Mouse (Mus musculus): ENCODE data around the gene Nsf. TPM values are rescaled to one million over a fixed set of nuclear protein-coding genes. Genes with fewer than 3 reads are reported as not detected.

Nsf gene
- polyA plus RNA-seq, 1 experiment, result 10.3 TPM

DNA sequence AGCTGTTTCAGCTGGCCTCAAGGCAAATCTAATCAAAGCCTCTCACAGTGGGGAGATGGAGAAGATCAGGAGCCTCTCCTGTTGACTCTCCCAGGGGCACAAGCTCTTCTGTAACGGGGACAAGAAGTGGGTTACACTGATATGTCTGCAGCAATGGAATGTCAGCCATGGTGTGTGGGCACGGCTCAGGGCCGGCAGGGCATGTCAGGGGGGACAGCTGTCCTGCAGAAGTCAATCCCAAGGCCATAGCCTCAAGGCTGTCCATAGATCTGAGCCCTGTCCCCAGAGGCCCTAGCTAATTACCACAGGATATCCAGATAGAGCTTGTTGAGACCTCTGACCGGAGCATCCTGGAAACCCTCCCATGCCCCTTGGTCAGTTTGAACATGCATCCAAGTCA lies 149.1 kb downstream of the Nsf start:
- Histone ChIP-seq H3K27ac (ENCODE audit: control insufficient read depth, insufficient read depth, low read depth, low read length) (no peak overlapping the region), H3K27me3 (ENCODE audit: control insufficient read depth, insufficient read depth, low read length) (no peaks in the 10 kb centered on the region; the same call in 1 of the 2 replicates), H3K4me3 (ENCODE audit: control insufficient read depth, low read depth, low read length) (no peak overlapping the region), H3K4me1 (ENCODE audit: control insufficient read depth, insufficient read depth, low read length) (peaks cover 5% of the 10 kb centered on the region), H3K36me3 (ENCODE audit: control insufficient read depth, insufficient read depth, low read length) (no peaks in the 10 kb centered on the region)
- TF ChIP-seq POLR2A (IDR thresholded peaks at IDR 0.05; ENCODE audit: control insufficient read depth, low read depth, low read length) (no peak), CTCF (IDR thresholded peaks at IDR 0.05; ENCODE audit: control insufficient read depth, insufficient read depth, insufficient replicate concordance, low read depth, low read length) (no peak)

DNA sequence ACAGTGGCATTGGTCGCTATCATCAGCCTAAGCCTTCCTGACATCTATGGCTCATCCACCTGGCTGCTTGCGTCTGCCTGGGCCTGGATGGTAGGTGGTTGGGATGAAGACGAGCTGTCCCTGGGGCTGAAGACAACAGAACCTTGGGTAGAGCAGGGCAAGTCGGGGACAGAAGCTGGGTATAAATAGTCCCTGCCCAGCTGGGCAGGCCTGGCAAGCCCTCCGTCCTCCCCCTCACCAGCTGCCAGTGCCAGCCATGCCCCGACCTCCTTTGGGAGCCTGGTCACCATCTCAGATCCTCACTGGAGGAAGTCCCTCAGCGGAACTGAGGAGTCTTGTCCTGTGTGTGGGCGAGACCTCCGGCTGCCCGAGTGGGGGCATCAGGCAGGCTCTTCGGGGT lies 149.7 kb downstream of the Nsf start:
- no peak overlapping the region for H3K27ac ChIP-seq (ENCODE audit: control insufficient read depth, insufficient read depth, low read depth, low read length)
- H3K4me3 ChIP-seq (ENCODE audit: control insufficient read depth, low read depth, low read length), result no peak overlapping the region
- H3K27me3 ChIP-seq (ENCODE audit: control insufficient read depth, insufficient read depth, low read length), result no peaks in the 10 kb centered on the region
- H3K36me3 ChIP-seq (ENCODE audit: control insufficient read depth, insufficient read depth, low read length), result no peaks in the 10 kb centered on the region
- H3K4me1 ChIP-seq (ENCODE audit: control insufficient read depth, insufficient read depth, low read length), result no peaks in the 10 kb centered on the region
- no peak for TF ChIP-seq POLR2A (IDR thresholded peaks at IDR 0.05; ENCODE audit: control insufficient read depth, low read depth, low read length)
- TF ChIP-seq CTCF (IDR thresholded peaks at IDR 0.05; ENCODE audit: control insufficient read depth, insufficient read depth, insufficient replicate concordance, low read depth, low read length), result no peak

DNA sequence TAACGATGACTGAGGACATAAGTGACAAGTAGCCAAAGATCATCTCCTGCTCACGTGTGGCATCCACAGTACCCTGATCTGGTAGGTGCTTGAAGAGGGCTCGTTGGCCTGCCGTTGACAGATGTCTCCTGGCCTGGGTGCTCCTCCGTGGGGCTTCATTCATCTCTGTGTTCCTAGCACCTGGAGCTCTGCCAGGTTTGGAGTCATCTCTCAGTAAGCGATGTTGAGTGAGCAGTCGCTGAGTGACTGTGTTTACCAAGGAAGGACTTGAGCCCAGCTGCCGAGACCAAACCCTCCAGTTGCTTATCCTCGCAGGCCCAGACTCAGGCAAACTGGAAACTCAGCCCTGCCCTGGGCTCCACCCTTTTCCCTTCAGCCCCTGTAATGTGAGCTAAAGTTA lies 152.7 kb downstream of the Nsf start:
- no peaks in the 10 kb centered on the region for H3K27me3 ChIP-seq (ENCODE audit: control insufficient read depth, insufficient read depth, low read length)
- no peaks in the 10 kb centered on the region for H3K36me3 ChIP-seq (ENCODE audit: control insufficient read depth, insufficient read depth, low read length)
- H3K4me1 ChIP-seq (ENCODE audit: control insufficient read depth, insufficient read depth, low read length), result no peaks in the 10 kb centered on the region
- no peak overlapping the region for H3K4me3 ChIP-seq (ENCODE audit: control insufficient read depth, low read depth, low read length)
- TF ChIP-seq POLR2A (IDR thresholded peaks at IDR 0.05; ENCODE audit: control insufficient read depth, low read depth, low read length) (no peak), CTCF (IDR thresholded peaks at IDR 0.05; ENCODE audit: control insufficient read depth, insufficient read depth, insufficient replicate concordance, low read depth, low read length) (no peak)
- no peak overlapping the region for H3K27ac ChIP-seq (ENCODE audit: control insufficient read depth, insufficient read depth, low read depth, low read length)

DNA sequence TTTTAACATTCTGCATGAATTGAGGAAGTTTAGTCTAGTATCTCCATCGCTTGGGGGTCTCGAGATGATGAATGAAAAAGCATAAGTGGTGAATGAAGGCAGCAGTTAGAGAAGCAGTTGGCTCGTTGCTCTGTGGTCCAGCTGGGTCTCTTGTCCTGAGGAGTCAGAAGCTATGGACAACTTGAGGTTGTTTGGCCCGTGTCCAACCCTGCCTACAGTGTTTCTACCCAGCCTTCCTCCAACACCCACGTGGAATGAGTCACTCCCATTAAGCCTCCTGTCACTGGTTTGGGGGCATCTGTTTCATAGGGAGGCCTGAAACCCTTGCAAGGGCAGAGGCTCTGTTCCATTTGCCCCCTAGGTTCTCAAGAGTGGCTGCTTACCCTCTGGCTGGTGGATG lies 163.9 kb downstream of the Nsf start:
- H3K4me1 ChIP-seq (ENCODE audit: control insufficient read depth, insufficient read depth, low read length), result no peaks in the 10 kb centered on the region
- no peak overlapping the region for H3K27ac ChIP-seq (ENCODE audit: control insufficient read depth, insufficient read depth, low read depth, low read length)
- H3K27me3 ChIP-seq (ENCODE audit: control insufficient read depth, insufficient read depth, low read length), result no peaks in the 10 kb centered on the region
- TF ChIP-seq POLR2A (IDR thresholded peaks at IDR 0.05; ENCODE audit: control insufficient read depth, low read depth, low read length) (no peak), CTCF (IDR thresholded peaks at IDR 0.05; ENCODE audit: control insufficient read depth, insufficient read depth, insufficient replicate concordance, low read depth, low read length) (no peak)
- no peak overlapping the region for H3K4me3 ChIP-seq (ENCODE audit: control insufficient read depth, low read depth, low read length)
- no peaks in the 10 kb centered on the region for H3K36me3 ChIP-seq (ENCODE audit: control insufficient read depth, insufficient read depth, low read length)

DNA sequence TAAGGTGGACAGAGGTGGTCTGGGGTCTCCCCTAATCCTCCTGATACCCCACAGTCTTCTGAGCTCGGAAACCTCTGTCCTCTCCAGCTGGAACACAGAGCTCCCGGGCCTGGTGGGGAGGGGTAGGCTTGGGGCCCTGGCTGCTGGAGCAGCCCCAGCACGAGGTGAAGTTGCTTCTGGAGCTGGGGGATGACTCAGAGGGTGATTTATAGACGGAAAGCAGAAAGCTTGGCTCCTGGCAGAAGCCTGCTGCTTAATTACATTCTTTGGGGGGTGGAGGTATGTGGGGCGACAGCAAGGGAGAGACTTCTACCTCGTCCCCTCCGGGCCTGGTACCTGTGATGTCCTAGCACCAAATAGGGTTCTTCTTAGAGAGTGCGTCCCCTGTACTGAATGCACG lies 173.7 kb downstream of the Nsf start:
- Histone ChIP-seq H3K27ac (ENCODE audit: control insufficient read depth, insufficient read depth, low read depth, low read length) (no peak overlapping the region), H3K4me1 (ENCODE audit: control insufficient read depth, insufficient read depth, low read length) (no peaks in the 10 kb centered on the region; the same call in 1 of the 2 replicates), H3K4me3 (ENCODE audit: control insufficient read depth, low read depth, low read length) (no peak overlapping the region), H3K36me3 (ENCODE audit: control insufficient read depth, insufficient read depth, low read length) (no peaks in the 10 kb centered on the region), H3K27me3 (ENCODE audit: control insufficient read depth, insufficient read depth, low read length) (no peaks in the 10 kb centered on the region)
- TF ChIP-seq POLR2A (IDR thresholded peaks at IDR 0.05; ENCODE audit: control insufficient read depth, low read depth, low read length), result no peak
- TF ChIP-seq CTCF (IDR thresholded peaks at IDR 0.05; ENCODE audit: control insufficient read depth, insufficient read depth, insufficient replicate concordance, low read depth, low read length), result no peak

DNA sequence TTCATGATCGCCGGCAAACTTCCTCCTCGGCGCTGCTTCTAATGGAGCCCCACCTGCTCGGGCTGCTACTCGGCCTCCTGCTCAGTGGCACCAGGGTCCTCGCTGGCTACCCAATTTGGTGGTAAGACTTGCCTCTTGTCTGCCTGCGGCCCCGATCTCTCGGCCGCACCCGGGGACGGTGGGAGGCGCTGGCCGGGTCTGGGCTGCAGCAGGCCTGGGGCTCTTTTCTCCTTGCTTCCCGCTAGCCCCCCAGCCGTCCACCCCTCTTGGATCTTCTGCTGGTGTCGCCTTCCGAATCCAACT lies 179.7 kb downstream of the Nsf start:
- Histone ChIP-seq H3K4me1 (ENCODE audit: control insufficient read depth, insufficient read depth, low read length) (peaks cover 9% of the 10 kb centered on the region), H3K27me3 (ENCODE audit: control insufficient read depth, insufficient read depth, low read length) (peaks cover 3% of the 10 kb centered on the region), H3K36me3 (ENCODE audit: control insufficient read depth, insufficient read depth, low read length) (no peaks in the 10 kb centered on the region), H3K27ac (ENCODE audit: control insufficient read depth, insufficient read depth, low read depth, low read length) (no peak overlapping the region), H3K4me3 (ENCODE audit: control insufficient read depth, low read depth, low read length) (peak overlapping the region; percentile 23)
- TF ChIP-seq CTCF (IDR thresholded peaks at IDR 0.05; ENCODE audit: control insufficient read depth, insufficient read depth, insufficient replicate concordance, low read depth, low read length) (no peak), POLR2A (IDR thresholded peaks at IDR 0.05; ENCODE audit: control insufficient read depth, low read depth, low read length) (no peak)

DNA sequence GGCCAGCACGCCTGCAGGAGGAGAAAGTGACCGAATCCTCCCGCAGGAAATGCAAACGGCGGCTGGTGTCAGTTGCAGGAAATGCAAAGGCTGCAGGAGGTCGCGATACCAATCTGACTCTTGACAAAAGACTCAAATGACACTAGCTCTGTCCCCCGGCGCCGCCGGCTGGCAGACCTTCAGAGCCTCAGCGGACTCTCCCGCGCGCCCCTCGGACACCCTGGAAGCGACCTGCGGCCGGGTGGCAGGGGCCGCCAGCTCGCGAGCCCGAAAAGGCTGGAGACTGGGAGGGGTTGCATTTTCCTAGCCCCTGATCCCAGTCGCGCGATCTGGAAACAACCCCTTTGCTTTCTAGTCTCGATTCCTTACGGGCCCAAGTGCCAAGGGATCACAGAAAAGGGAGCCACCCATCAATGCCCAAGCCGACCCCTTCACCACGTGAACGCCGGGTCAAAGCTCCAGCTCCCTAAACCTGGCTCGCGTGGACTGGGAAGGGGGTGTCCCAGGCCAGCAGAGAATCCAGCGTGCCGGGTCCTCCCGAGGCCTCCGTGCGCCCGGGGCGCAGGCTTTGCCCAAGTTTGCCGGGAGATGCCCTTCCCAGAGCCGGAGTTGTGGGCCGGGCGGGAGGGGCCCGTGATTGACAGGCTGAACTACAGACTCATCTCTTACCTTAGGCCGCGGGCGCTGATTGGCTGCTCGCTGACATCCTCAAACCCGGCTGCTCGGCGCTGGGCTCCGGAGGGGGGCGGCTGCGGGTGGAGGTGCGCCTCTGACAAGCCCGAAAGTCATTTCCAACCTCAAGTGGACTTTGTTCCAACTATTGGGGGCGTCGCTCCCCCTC lies 180.2 kb downstream of the Nsf start, which contains the start of gene Wnt3:
Wnt3 (plus strand) TSS at position 764 of the 841 bp plus-strand sequence.
- peaks cover 9% of the 10 kb centered on the region for H3K4me1 ChIP-seq (ENCODE audit: control insufficient read depth, insufficient read depth, low read length)
- H3K4me3 ChIP-seq (ENCODE audit: control insufficient read depth, low read depth, low read length), result peak within 1 kb of the TSS; percentile 23
- peaks cover 3% of the 10 kb centered on the region for H3K27me3 ChIP-seq (ENCODE audit: control insufficient read depth, insufficient read depth, low read length)
- no peaks in the 10 kb centered on the region for H3K36me3 ChIP-seq (ENCODE audit: control insufficient read depth, insufficient read depth, low read length)
- no peak for TF ChIP-seq POLR2A (IDR thresholded peaks at IDR 0.05; ENCODE audit: control insufficient read depth, low read depth, low read length)
- TF ChIP-seq CTCF (IDR thresholded peaks at IDR 0.05; ENCODE audit: control insufficient read depth, insufficient read depth, insufficient replicate concordance, low read depth, low read length), result no peak
- H3K27ac ChIP-seq (ENCODE audit: control insufficient read depth, insufficient read depth, low read depth, low read length), result no peak within 1 kb of the TSS

Measured in testis, adult 2 months (tissue).